Mouse (Mus musculus) kidney, adult 8-10 months (tissue): ENCODE measurements around the gene Klhl3.
A peak's percentile ranks its signal among the peaks of the same experiment; 100 is the strongest.

Experiments
- DNase-seq, 2 experiments: peaks; one replicate each; pipeline ENCODE4 v3.0.0; 2022

Gene Klhl3

GRCm38 (mm10) chr13:58066081-58066495, 47.3 kb downstream of the Klhl3 start:
- peak; percentile 51 to 74 for DNase-seq

GRCm38 (mm10) chr13:58065316-58065715, 48.1 kb downstream of the Klhl3 start:
- peak; percentile 58 to 81 for DNase-seq

- peak; percentile 53 to 85 for DNase-seq
These were observed 55.2 kb downstream of the Klhl3 start for GRCm38 (mm10) chr13:58057953-58058870.

DNA sequence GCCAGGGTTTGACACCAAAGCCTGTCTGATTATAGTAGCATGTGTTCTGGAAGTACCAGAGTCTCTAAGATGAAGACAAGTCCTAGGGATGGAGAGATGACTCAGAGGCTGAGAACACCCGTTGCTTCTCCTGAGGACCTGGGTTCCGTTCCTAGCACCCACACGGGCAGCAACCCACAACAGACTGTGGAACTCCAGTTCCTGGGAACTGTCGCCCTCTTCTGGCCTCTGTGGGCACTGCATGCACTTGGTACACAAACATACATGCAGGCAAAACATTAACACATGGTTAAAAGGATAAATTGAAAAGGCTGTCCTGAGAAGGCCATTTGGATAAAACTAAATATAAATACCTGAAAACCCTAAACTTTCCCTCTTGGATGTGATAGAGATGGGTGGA, 56.8 kb downstream of the Klhl3 start:
- DNase-seq: no peak

GRCm38 (mm10) chr13:58053628-58054027, 59.8 kb downstream of the Klhl3 start:
- no peak for DNase-seq

- DNase-seq: no peak
These were observed 61.7 kb downstream of the Klhl3 start for GRCm38 (mm10) chr13:58051654-58052053.

GRCm38 (mm10) chr13:58051251-58051650, 62.1 kb downstream of the Klhl3 start:
- DNase-seq: no peak

DNA sequence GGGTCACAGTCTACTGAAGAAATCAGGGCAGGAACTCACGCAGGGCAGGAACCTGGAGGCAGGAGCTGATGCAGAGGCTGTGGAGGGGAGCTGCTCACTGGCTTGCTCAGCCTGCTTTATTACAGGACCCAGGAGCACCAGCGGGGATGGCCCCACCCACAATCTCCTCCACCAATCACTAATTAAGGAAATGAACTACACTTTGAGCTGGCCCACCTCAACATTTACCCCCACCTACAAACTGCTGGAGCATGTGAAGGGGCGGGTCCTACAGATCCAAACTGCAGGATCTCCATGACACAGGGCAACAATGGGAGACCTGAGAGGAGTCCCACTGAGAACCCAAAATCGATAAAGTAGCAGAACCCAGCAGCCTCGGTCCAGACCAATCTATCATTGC, 64.3 kb downstream of the Klhl3 start:
- DNase-seq: no peak

GRCm38 (mm10) chr13:58048076-58048475, 65.3 kb downstream of the Klhl3 start:
- DNase-seq: no peak

GRCm38 (mm10) chr13:58046178-58046577, 67.2 kb downstream of the Klhl3 start:
- DNase-seq: no peak

- peak in 1 of 2 experiments; percentile 29 for DNase-seq
These were observed 68.1 kb downstream of the Klhl3 start for GRCm38 (mm10) chr13:58045278-58045677.

- no peak for DNase-seq
These were observed 70.1 kb downstream of the Klhl3 start for GRCm38 (mm10) chr13:58043278-58043677.

GRCm38 (mm10) chr13:58040112-58040511, 73.3 kb downstream of the Klhl3 start:
- no peak for DNase-seq

- no peak for DNase-seq
These were observed 75.9 kb downstream of the Klhl3 start for GRCm38 (mm10) chr13:58037506-58037905.

DNA sequence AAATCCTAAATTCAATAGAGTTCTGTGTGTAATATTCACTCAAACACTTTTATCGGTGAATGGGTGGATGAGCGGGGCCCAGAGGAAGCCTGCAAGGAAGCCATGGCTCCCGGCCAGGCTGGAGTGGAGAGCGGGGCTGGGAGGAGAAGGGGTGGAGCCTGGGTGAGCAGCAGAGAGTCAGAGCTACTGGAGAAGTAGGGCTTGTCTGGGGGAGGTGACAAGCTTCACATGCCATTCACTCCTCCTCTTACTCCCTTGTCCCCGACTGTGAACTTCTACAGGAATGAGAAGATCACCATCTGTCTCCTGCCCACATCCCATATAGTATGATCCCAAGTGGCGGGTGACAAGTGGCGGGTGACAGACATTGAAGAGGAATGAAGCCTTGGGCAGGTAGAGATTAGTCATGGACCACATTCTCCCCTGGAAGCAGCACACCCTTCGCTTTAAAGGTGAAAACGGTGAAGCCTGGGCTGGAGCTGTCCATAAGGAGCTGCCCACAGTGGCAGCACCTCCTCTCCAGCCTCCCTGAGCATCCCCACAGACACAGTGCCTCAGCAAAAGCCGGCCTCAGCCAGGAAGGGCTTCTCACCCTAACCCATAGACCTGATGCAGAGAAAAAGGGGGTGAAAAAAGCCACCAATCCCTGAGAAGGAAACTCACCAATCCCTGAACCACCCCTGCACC, 77.8 kb downstream of the Klhl3 start:
- DNase-seq: peak; percentile 42 to 46

GRCm38 (mm10) chr13:58034985-58035384, 78.4 kb downstream of the Klhl3 start:
- no peak for DNase-seq

GRCm38 (mm10) chr13:58034507-58034906, 78.9 kb downstream of the Klhl3 start:
- no peak for DNase-seq

DNA sequence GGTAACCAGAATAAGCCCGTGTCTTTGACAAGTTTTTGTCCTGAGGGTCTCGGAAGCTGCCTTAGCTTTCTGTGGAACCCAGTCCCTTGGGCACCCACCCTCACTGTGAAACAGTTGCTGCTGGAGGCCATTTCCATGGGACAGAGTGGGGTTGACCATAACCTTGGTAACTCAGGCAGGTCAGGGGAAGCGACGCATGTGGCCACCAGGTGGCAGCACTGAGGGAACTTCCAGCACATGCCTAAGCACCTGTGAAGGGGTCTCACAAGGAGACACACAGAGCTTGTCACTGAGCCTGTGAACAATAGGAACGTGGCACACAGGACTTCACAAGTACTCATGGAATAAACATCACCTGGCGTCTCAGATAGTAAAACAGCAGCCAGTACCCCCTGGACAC, 81.6 kb downstream of the Klhl3 start:
- DNase-seq: peak; percentile 56 to 69

DNA sequence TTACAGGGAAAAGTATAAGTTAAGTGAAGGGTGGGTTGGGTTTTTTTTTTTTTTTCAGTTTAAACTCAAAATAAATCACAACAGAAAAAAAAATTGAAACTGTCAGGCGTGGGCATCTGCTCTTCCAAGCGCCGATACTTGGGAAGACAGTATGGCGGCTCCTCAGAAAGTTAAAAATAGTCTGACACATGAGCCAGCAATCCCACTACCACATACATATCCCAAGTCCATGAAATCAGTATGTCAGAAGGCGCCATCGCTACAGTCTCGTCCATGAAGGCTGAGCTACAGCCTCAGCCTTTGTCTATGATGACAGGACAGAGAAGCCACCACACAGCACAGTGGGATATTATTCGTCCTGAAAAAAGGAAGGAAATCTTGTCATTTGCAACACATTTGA, 86.3 kb downstream of the Klhl3 start:
- no peak for DNase-seq

- no peak for DNase-seq
These were observed 87.5 kb downstream of the Klhl3 start for GRCm38 (mm10) chr13:58025701-58026414.

DNA sequence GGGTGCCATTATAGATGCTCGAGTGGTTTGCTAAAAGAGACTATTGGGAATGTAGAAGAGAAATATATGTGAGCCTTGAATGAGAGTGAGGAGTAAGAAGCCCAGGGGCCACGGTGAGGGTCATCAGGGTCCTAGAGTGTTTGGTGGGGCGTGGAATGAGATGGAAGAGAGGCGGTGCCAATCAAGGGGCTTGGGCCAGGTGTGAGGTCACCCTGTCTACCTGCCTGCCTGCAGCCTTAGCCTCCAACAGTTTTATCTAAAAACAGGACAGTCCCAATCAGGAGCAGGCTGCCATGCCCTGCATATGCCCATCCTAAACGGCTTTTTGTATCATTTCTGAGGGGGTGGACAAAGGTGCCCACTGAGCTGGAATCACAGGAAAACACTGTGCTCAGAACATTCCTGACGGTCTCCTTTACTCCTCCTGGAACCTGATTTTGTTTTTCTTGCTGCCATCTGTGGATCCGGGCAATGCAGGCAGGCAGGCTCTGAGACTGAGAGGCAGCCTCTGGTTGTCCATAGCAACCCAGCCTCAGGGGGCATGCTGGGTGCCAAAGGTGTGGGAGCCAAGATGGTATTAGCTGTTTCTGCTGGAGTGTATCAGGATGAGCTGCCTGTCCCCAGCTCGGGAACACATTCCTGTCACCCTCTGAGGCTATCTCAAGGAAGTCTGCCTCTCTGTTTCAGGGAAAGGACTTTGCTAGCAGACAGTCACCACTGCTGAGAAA, 89.5 kb downstream of the Klhl3 start:
- DNase-seq: no peak

- DNase-seq: no peak
These were observed 90.3 kb downstream of the Klhl3 start for GRCm38 (mm10) chr13:58023001-58023560.
